Mouse (Mus musculus) erythroblast, embryonic 14.5 days (primary cell): ENCODE results near the gene Suds3.

ENCODE experiments used
- GATA1 ChIP-seq: IDR thresholded peaks from 2 replicates; pipeline ENCODE4 v1.6.1; 2012; ENCODE audit warnings: low read length, inconsistent platforms, mixed read lengths
- TAL1 ChIP-seq: IDR thresholded peaks from 3 replicates; pipeline ENCODE4 v1.6.1; 2012; ENCODE audit warnings: low read length, inconsistent platforms, mixed read lengths

GRCm38 (mm10) chr5:117143721-117144135 is 27.8 kb upstream of the Suds3 start:
- no peak for TF ChIP-seq GATA1
- no peak for TF ChIP-seq TAL1
